Mouse (Mus musculus) lung, postnatal 0 days (tissue): Measurements from ENCODE around the gene Fabp6.
A peak's percentile ranks its signal among the peaks of the same experiment; 100 is the strongest.

Source experiments
- CTCF ChIP-seq: IDR thresholded peaks from 2 replicates; pipeline ENCODE4 v1.5.1; 2016; ENCODE audit warnings: antibody characterized with exemption, mild to moderate bottlenecking
- EP300 ChIP-seq: IDR thresholded peaks from 2 replicates; pipeline ENCODE4 v1.6.1; 2016; ENCODE audit warnings: antibody characterized with exemption, mild to moderate bottlenecking, control low read depth

DNA sequence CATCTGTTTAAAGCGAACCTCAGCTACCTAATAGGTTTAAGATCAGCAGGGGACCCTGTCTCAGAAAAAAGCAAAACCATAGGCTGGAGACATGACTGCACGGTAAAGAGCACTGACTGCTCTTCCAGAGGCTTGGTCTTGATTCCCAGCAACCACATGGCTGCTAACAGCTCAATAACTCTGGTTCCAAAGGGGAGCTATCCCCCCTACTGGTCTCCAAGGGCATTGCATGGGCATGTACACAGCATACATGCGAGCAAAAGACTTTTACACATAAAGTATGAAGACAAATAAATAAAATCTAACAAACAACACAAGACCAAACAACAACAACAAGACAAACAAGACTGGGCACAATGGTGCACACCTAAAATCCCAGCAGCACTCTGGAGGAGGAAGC lies 43.9 kb upstream of the Fabp6 start:
- no peak for TF ChIP-seq EP300
- peak; percentile 43 for TF ChIP-seq CTCF
